Mouse (Mus musculus) ES-E14 (cell line): ENCODE results near the gene Gm29133. TPM values are rescaled to one million over a fixed set of nuclear protein-coding genes. Genes with fewer than 3 reads are reported as not detected.

ENCODE experiments used
- DNase-seq: peaks from one replicate; pipeline ENCODE4 v3.0.0-alpha.2; 2013; ENCODE audit warnings: low read depth, low spot score
- H3K27ac ChIP-seq: 2 replicates; pipeline ENCODE4 v1.5.1; 2012; ENCODE audit warnings: low read depth, mild to moderate bottlenecking, low read length, moderate library complexity, mixed read lengths; ENCODE audit not compliant: poor library complexity, insufficient read depth, severe bottlenecking
- H3K36me3 ChIP-seq: 2 replicates; pipeline ENCODE4 v1.6.1; 2012; ENCODE audit warnings: mild to moderate bottlenecking, low read length, moderate library complexity, mixed read lengths; ENCODE audit not compliant: control insufficient read depth, poor library complexity, insufficient read depth, severe bottlenecking
- H3K4me1 ChIP-seq, 2 experiments: fragments of 150-350 bp in 1 of 2; sonication (generic) in 1 of 2; 2 replicates each; pipeline ENCODE4 v1.6.1; 2012; ENCODE audit warnings: low read length in 2 of 2, mild to moderate bottlenecking in 1 of 2, mixed read lengths in 1 of 2; ENCODE audit not compliant: control insufficient read depth in 2 of 2, insufficient read depth in 2 of 2, poor library complexity in 1 of 2
- H3K4me3 ChIP-seq, 2 experiments: fragments of 150-350 bp in 1 of 2; sonication (generic) in 1 of 2; 2 replicates each; pipeline ENCODE4 v1.5.1; 2012; ENCODE audit warnings: low read length in 2 of 2, low read depth in 1 of 2, mild to moderate bottlenecking in 1 of 2, mixed read lengths in 1 of 2; ENCODE audit not compliant: insufficient read depth in 1 of 2, poor library complexity in 1 of 2, severe bottlenecking in 1 of 2
- H3K9ac ChIP-seq: 2 replicates; pipeline ENCODE4 v1.6.1; 2012; ENCODE audit warnings: low read depth, mild to moderate bottlenecking, low read length, mixed read lengths; ENCODE audit not compliant: poor library complexity, insufficient read depth, severe bottlenecking
- H3K9me3 ChIP-seq: fragments of 150-350 bp; sonication (generic); 2 replicates; pipeline ENCODE4 v1.6.1; 2012; ENCODE audit warnings: low read depth, mild to moderate bottlenecking, low read length; ENCODE audit not compliant: control insufficient read depth, insufficient read depth
- CHD2 ChIP-seq: IDR thresholded peaks from 2 replicates; pipeline ENCODE4 v1.6.1; 2014; ENCODE audit warnings: mild to moderate bottlenecking, low read depth, low read length, inconsistent platforms
- HCFC1 ChIP-seq: IDR thresholded peaks from 2 replicates; pipeline ENCODE4 v1.6.1; 2012; ENCODE audit warnings: low read length, inconsistent platforms, borderline replicate concordance; ENCODE audit not compliant: insufficient read depth
- MAFK ChIP-seq: IDR thresholded peaks from 2 replicates; pipeline ENCODE4 v1.6.1; 2014; ENCODE audit warnings: mild to moderate bottlenecking, low read depth, low read length, inconsistent platforms; ENCODE audit not compliant: insufficient read depth
- ZC3H11A ChIP-seq: IDR thresholded peaks from 2 replicates; pipeline ENCODE4 v1.6.1; 2012; ENCODE audit warnings: low read depth, mild to moderate bottlenecking, inconsistent platforms, low read length, borderline replicate concordance
- ZNF384 ChIP-seq: IDR thresholded peaks from 2 replicates; pipeline ENCODE4 v1.6.1; 2012; ENCODE audit warnings: low read depth, low read length, inconsistent platforms
- in situ Hi-C, 2 experiments: fragments of 600-800 bp; cut with MboI; formaldehyde crosslinking; loops; one replicate each; pipeline ENCODE4 v1.15.1; 2025; ENCODE audit warnings: low sequenced_read_pairs in 2 of 2, inconsistent platforms in 1 of 2; ENCODE audit not compliant: unreplicated experiment in 2 of 2
- total RNA-seq: library from RNA; depleted of rRNA; stranded (reverse); fragments of 300-350 nt; gene quantifications from 2 replicates; pipeline ENCODE4 v1.2.3, GENCODE M21; 2012; rRNA removed

Gene Gm29133
- not detected in 2 replicates for total RNA-seq

DNA sequence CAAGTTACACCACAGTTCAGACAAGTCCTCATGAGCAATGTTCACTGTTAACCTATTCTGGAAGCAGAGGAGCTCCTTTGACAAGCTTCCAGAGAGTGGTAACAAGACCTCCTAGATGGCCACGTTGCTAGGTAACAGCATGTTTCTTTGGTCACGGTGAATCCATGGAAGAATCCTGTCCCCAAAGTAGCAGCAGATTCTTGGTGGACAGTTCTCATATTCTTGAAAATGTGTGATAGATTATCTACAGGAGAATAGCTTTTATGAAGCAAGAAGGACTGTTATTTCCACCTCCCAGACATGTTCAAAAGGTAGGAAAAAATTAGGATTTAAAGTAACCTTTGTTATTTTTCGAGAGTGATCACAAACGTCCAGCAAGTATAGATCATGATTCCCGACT is at the start of gene Gm29133:
Gene Gm29133, plus strand, starts transcription at position 301 of the 400 bp plus-strand sequence.
- Histone ChIP-seq H3K27ac (no peak within 1 kb of the TSS), H3K4me3 (no peak within 1 kb of the TSS), H3K4me1 (no peaks in the 10 kb centered on the region), H3K36me3 (no peaks in the 10 kb centered on the region), H3K9me3 (no peaks in the 10 kb centered on the region), H3K9ac (no peak within 1 kb of the TSS)
- in situ Hi-C loops, result no loop called here
- no peak for DNase-seq
- no peak for TF ChIP-seq CHD2
- TF ChIP-seq ZNF384, result no peak
- TF ChIP-seq MAFK, result no peak
- TF ChIP-seq HCFC1, result no peak
- TF ChIP-seq ZC3H11A, result no peak

DNA sequence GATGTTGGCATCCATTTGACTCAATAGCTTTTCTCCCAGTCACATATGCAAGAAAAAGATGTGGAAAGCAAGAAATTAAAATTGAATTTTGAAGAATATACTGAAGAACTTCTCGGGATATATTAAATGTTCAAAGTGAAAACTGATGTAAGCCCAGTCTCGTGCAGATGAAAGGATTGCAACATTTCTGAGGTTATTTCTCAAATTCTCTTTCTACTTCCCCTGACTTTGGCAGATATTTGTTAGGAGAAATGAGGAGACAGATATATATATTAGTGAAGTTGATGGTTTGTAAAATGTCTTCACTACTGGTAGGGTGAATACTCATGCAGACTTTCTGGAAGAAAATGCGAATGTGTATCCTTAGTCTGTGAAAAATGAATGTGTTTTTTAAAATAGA is 48.9 kb upstream of the Gm29133 start:
- in situ Hi-C loops, result no loop called here

GRCm38 (mm10) chr3:75701336-75701735 is 46.7 kb upstream of the Gm29133 start:
- TF ChIP-seq MAFK (no peak), HCFC1 (no peak), ZNF384 (no peak)
- in situ Hi-C loops, result no loop called here
- DNase-seq, result no peak

More for the DNA sequence above, 48.9 kb upstream of the Gm29133 start:
- H3K27ac ChIP-seq, result no peak overlapping the region
- no peak overlapping the region for H3K4me3 ChIP-seq
- no peak for DNase-seq
- H3K36me3 ChIP-seq, result no peaks in the 10 kb centered on the region
- no peaks in the 10 kb centered on the region for H3K9me3 ChIP-seq
- no peak overlapping the region for H3K9ac ChIP-seq
- peaks cover 0 to 3% of the 10 kb centered on the region in 2 experiments; a peak in 2 of 4 replicates for H3K4me1 ChIP-seq
- TF ChIP-seq ZNF384, result no peak
- TF ChIP-seq ZC3H11A, result no peak
- no peak for TF ChIP-seq MAFK
- TF ChIP-seq CHD2, result no peak
- TF ChIP-seq HCFC1, result no peak

GRCm38 (mm10) chr3:75706536-75706935 is 41.5 kb upstream of the Gm29133 start:
- Histone ChIP-seq H3K9me3 (no peaks in the 10 kb centered on the region), H3K9ac (no peak overlapping the region), H3K27ac (no peak overlapping the region), H3K36me3 (no peaks in the 10 kb centered on the region), H3K4me1 (no peaks in the 10 kb centered on the region), H3K4me3 (no peak overlapping the region)
- TF ChIP-seq ZC3H11A (no peak), CHD2 (no peak), MAFK (no peak), HCFC1 (no peak), ZNF384 (no peak)
- in situ Hi-C loops, result no loop called here
- DNase-seq, result no peak

More at GRCm38 (mm10) chr3:75701336-75701735, 46.7 kb upstream of the Gm29133 start:
- no peak overlapping the region for H3K4me3 ChIP-seq
- H3K9ac ChIP-seq, result no peak overlapping the region
- H3K4me1 ChIP-seq, result peaks cover 0 to 3% of the 10 kb centered on the region in 2 experiments; a peak in 2 of 4 replicates
- H3K27ac ChIP-seq, result no peak overlapping the region
- no peaks in the 10 kb centered on the region for H3K36me3 ChIP-seq
- no peaks in the 10 kb centered on the region for H3K9me3 ChIP-seq

DNA sequence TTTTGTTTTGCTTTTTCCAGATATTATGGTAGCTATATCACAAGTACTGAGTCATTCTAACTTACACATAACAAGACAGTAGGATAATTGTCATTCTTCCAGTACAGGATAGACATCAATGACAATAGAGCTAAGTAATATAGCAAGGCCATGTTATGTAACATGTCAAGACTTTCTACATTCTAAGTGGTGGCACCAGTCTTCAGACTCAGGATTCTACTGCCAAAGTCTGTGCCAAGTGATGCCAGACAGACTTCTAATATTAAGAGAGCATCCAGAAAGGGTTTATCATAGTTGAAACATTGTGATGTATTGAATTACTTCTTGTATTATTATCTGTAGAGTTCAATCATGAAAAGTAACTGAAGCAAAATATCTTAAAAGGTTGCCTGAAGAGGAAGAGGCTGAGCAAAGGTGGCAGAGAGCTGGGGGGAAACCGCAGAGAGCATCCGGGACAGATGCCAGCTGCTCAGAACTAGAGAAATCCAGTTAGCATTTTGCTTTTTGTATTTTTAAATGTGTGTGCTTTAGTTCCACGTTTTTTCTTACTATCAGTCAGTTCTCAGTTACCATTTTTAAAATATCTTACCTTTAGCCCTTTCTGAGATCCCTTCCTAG is 34.2 kb upstream of the Gm29133 start:
- Histone ChIP-seq H3K36me3 (no peaks in the 10 kb centered on the region), H3K9me3 (no peaks in the 10 kb centered on the region), H3K4me3 (no peak overlapping the region), H3K4me1 (no peaks in the 10 kb centered on the region), H3K27ac (no peak overlapping the region), H3K9ac (no peak overlapping the region)
- in situ Hi-C loops, result no loop called here
- no peak for DNase-seq
- TF ChIP-seq CHD2 (no peak), MAFK (no peak), HCFC1 (no peak), ZC3H11A (no peak), ZNF384 (no peak)
